Mouse (Mus musculus) CH12.LX (cell line): ENCODE measurements at regions not wholly inside any gene's neighbourhood (a gene's known extent, or its start where the extent isn't known, plus 50 kb on each side); places are given as distances from the start of the nearest gene placed in this dataset.

ENCODE experiments used
- BHLHE40 ChIP-seq: IDR thresholded peaks from 2 replicates; pipeline ENCODE4 v1.6.1; 2011; ENCODE audit warnings: mild to moderate bottlenecking, low read depth, low read length, improper control_type of control experiment
- CHD1 ChIP-seq: IDR thresholded peaks from 2 replicates; pipeline ENCODE4 v1.6.1; 2012; ENCODE audit warnings: low read depth, low read length, improper control_type of control experiment, inconsistent platforms
- CHD2 ChIP-seq: IDR thresholded peaks from 2 replicates; pipeline ENCODE4 v1.6.1; 2011; ENCODE audit warnings: low read length, improper control_type of control experiment
- CTCF ChIP-seq, 2 experiments: IDR thresholded peaks in 1 of 2; conservative IDR thresholded peaks in 1 of 2; 2 replicates each; pipeline ENCODE4 v1.5.1; 2011 to 2012; ENCODE audit warnings: low read depth in 2 of 2, low read length in 2 of 2, improper control_type of control experiment in 1 of 2, inconsistent platforms in 1 of 2, mild to moderate bottlenecking in 1 of 2, moderate library complexity in 1 of 2
- MAFK ChIP-seq: IDR thresholded peaks from 2 replicates; pipeline ENCODE4 v1.6.1; 2011; ENCODE audit warnings: low read length, improper control_type of control experiment; ENCODE audit not compliant: insufficient replicate concordance
- MAX ChIP-seq: IDR thresholded peaks from 2 replicates; pipeline ENCODE4 v1.6.1; 2011; ENCODE audit warnings: low read length, improper control_type of control experiment
- POLR2A ChIP-seq: IDR thresholded peaks from 2 replicates; pipeline ENCODE4 v1.6.1; 2011; ENCODE audit warnings: low read depth, mild to moderate bottlenecking, improper control_type of control experiment, low read length
- RCOR1 ChIP-seq: conservative IDR thresholded peaks from 2 replicates; pipeline ENCODE4 v1.6.1; 2012; ENCODE audit warnings: low read depth, mild to moderate bottlenecking, inconsistent platforms, low read length, improper control_type of control experiment
- SIN3A ChIP-seq: IDR thresholded peaks from 2 replicates; pipeline ENCODE4 v1.6.1; 2012; ENCODE audit warnings: low read length, improper control_type of control experiment, inconsistent platforms
- TBP ChIP-seq: conservative IDR thresholded peaks from 2 replicates; pipeline ENCODE4 v1.6.1; 2011; ENCODE audit warnings: low read depth, low read length, improper control_type of control experiment
- UBTF ChIP-seq: IDR thresholded peaks from 2 replicates; pipeline ENCODE4 v1.6.1; 2012; ENCODE audit warnings: low read depth, mild to moderate bottlenecking, inconsistent platforms, low read length, improper control_type of control experiment, moderate library complexity
- ZKSCAN1 ChIP-seq: IDR thresholded peaks from 2 replicates; pipeline ENCODE4 v1.6.1; 2012; ENCODE audit warnings: low read depth, inconsistent platforms, low read length, improper control_type of control experiment, borderline replicate concordance
- ZNF384 ChIP-seq: IDR thresholded peaks from 2 replicates; pipeline ENCODE4 v1.6.1; 2012; ENCODE audit warnings: low read depth, low read length, improper control_type of control experiment, inconsistent platforms

DNA sequence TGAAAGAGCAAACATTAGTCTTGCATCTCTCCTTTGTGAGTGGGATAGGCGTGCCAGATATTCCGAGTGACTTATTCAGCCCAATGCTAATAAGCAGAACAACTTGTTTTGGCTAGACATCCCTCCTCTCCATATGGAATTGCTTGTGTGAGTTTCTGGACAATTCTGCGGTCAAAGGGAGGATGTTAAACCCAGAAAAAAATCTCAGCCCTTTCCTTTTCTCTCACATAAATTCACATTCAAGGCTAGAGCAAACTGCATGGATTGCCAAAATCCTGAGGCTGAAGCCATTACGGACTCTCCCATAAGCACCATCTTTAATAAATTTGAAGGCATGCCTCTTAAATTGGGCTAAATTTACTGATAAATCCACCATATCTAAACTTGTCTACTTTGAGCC, 351.5 kb upstream of the BC052040 start:
- no peak for TF ChIP-seq POLR2A
- no peak for TF ChIP-seq CTCF (conservative IDR thresholded peaks at IDR 0.05 in 1 of 2, IDR thresholded peaks at IDR 0.05 in 1 of 2; ENCODE audit: low read depth in 2 of 2, low read length in 2 of 2)
- no peak for TF ChIP-seq MAX
- TF ChIP-seq ZKSCAN1, result no peak
- TF ChIP-seq CHD2, result no peak
- TF ChIP-seq SIN3A, result no peak
- no peak for TF ChIP-seq TBP
- TF ChIP-seq UBTF, result no peak
- TF ChIP-seq RCOR1, result no peak
- no peak for TF ChIP-seq BHLHE40
- no peak for TF ChIP-seq ZNF384
- TF ChIP-seq CHD1, result no peak
- TF ChIP-seq MAFK, result no peak
